Mouse (Mus musculus) Muller cell, postnatal 12 days (primary cell): ENCODE data around the gene Mef2d.
A peak's percentile ranks its signal among the peaks of the same experiment; 100 is the strongest.

Experiments
- DNase-seq: peaks from one replicate; pipeline ENCODE4 v3.0.0-alpha.2; 2015; ENCODE audit errors: inconsistent ontology term

Gene Mef2d

DNA sequence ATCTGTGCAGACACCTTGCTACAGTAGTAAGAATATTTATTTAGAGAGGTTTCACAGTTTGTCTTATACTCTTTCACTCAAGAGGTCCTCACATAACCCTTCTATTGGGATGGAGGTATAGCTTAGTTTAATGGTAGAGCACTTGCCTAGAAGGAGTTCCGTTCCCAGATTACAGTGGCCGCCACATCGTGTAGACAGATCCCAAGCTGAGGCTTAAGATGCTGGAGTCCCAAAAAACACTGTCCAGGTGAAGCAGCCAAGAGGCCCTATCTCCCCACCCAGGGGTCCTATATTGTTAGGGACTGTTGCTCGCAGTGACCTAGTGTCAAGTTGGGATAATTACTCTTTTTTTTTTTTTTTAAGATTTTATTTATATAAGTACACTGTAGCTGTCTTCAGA lies 36.8 kb downstream of the Mef2d start:
- no peak for DNase-seq

- DNase-seq: peak; percentile 66
These were observed 39.2 kb downstream of the Mef2d start for GRCm38 (mm10) chr3:88181374-88181773.

DNA sequence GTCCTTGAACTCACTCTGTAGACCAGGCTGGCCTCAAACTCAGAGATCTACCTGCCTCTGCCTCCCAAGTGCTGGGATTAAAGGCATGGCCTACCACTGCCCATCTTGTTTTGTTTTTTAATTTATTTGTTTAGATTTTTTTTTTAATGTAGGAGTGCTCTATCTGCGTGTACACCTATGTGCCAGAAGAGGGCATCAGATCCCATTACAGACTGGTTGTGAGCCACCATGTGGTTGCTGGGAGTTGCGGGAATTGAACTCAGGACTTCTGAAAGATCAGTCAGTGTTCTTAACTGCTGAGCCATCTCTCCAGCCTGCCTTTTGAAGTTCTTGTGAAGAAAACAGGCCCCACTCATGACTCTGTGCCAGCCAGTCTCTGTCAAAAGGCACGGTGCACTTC lies 44.3 kb downstream of the Mef2d start:
- DNase-seq: no peak

DNA sequence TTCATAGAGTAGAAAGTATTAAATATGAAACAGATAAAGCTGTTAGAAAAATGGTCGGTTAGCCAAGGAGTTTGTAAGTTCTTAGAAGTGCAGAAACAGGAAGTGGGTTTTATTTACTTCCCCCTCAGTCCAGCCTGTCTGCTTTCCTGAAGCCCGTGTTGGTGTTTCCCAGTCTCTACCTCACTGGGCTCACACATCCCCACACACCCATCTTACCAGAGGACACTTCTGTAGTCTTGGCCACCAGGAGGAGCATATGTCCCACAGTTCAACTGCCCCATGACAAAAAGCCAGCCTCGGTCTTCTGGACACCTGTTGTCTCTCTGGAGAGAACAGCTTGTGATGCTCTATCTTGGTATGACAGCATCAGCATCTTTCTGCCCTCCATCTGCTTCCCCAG lies 49.0 kb downstream of the Mef2d start:
- no peak for DNase-seq

DNA sequence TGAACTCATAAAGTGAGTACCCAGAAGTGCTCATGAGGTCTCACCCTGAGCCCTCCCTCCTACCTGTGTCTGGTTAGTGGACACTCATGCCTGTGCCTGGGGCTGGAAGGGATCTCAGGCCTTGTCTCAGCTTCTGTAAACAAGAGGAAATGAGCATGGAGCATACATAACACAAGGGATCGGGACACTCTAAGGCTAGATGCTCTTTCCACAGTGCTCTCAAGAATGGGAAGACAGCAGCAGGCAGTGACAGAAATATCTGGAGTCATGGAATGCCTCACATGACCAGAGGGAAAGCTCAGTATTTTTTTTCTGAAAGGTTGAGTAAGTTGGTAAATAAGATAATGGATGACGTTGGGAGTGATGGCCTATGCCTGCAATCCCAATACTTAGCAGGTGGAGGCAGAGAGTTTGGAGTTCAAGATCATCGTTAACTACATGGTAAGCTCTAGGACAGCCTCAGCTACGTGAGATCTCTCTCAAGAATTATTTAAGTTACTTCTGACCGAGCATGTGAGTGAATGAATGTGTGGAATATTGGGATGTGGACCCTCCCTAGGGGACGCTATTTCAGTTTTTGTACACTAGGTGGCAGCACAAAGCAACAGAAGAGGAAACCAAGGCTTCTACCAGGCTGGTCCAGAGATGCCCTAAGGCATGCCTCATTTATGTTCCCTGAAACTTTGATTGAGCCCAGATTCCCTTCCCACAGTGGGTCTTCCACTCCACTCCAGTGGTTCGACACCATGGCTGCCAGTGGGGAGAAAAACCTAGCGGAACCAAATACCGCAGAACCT lies 49.8 kb downstream of the Mef2d start:
- peak; percentile 56 for DNase-seq

- no peak for DNase-seq
These were observed 55.8 kb downstream of the Mef2d start for GRCm38 (mm10) chr3:88197741-88198504.

DNA sequence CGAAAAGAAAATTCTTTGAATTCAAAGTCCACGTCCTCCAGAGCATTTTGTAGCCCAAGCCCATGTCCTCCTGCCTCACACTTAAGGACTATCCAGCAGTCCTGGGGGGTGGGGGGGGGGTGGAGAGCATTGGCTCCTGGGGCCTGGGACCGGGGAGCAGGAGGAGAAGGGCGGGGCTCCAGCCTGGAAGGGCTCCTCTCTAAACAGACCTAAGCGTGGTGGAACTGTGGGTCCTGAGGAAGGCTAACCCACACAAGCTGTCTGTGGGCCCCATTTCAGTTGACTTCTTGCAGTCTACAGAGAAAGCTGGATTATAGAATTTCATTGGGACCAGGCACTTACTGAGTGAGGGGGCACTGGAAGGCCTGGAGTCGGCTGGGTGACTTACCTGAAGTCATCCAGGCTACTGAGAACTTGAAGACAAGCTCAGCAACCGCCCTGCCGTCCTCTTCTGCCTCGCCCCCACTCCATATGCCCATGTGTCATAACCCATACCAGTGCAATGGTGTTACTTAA lies 56.4 kb downstream of the Mef2d start:
- DNase-seq: no peak

DNA sequence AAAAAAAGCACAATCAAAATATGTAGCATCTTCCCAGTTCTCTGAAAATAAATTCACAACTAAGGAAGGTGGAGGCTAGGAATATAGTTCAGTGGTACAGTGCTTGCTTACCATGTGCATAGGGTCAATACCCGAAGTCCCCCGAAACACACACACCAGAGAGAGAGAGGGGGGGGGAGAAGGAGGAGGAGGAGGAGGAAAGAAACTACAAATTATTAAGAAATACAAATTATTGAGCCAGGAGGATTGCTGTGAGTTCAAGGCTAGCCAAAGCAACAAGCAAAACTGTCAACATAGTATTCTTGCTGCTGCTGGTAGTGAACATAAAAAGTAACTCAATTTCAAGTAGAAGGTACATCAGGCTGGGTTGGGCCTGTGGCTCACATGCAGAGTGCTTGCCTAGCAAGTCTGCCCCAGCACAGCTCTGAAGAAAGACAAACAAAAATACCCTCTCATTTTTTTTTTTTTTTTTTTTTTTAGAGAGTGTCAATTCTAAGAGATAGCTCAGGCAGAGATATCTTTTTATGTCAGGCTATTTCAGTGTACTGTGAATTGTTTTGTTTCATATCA lies 57.5 kb downstream of the Mef2d start:
- no peak for DNase-seq

- peak; percentile 70 for DNase-seq
These were observed 58.2 kb downstream of the Mef2d start for GRCm38 (mm10) chr3:88200161-88200971.

DNA sequence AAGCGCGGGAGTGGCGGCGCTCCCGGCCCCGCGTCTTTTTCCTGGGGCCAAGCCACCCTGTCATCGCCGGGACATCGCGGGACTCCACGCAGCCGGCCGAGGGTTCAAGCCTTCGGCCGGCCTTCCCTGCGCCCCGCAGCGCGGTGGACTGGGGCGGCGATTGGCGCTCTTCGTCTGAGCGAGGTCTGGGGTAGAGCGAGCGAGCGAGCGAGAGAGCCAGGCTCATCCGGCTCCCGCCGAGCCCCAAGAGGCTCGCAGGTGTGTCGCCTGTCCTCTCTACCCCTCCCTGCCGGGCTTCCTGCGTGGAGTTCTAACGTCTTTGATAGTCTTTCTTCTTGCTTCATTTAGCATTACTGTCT lies 58.8 kb downstream of the Mef2d start:
- no peak for DNase-seq

DNA sequence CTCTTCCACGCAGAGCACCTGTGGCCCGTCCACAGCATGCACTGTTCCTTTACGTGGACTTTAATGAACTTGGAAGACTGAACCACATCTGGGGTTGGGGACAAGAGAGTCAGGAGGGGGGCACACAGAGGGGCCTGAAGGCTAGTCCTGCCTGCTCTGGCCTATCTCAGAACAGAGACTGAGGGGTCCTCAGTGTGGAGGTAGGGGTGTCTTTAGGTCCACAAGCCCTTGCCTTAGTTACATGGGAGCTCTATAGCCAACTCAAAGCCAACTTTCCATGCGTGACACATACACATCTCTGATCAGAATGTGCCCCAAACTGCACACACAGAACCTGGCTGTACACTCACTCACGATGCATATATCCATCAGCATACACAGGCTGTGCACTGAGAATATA lies 59.5 kb downstream of the Mef2d start:
- no peak for DNase-seq

- DNase-seq: no peak
These were observed 60.8 kb downstream of the Mef2d start for GRCm38 (mm10) chr3:88202986-88203385.

DNA sequence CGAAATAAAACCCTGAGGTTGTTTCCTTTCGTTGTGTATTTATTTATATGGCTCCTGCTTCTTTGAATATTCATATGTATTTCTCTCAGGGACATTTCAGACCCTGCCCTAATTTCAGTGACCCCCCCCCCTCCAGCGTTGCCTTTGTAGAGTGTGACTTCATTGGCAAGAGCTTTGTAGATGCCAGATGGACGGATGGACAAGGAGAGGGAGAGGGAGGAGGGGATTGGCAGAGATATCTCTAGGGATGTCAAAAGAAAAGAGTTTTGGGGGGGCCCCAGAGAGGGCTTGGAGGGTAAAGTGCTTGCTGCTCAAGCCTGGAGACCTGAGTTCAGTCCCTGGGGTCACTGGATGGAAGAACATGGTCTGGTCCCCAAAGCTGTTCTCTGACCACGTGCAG lies 61.3 kb downstream of the Mef2d start:
- no peak for DNase-seq

DNA sequence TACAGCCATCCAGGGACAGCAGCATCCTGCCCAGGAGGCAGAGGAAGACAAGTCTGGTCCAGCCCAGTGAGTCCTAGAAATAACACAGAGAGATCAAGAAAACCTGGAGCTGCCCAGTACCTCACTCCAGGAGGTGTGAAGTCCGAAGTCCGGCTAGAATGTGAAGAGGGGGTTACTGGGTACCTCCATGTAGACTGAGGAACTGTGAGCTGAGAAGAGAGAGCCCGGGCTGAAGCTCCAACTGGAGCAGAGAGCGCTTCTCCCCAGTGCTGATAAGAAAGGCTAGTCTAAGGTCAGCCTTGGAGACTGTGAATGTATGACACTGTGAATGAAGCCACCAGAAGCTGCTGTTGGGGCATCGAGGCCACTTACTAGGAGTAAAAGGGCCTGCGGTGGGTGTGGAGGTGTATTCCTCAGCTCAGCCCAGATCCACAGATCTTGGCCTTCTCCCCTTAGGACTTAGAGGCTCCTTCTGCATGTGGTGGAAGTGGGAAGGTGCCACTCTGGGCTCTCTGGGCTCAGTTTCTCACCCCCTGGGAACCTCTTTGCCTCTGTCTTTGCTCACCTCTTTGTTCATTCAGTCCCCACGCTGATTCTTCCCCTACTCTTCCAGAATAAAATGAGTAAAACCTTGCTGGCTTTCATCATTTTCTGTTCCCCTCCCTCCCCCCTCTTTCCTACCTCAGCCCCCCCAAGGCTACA lies 62.0 kb downstream of the Mef2d start:
- no peak for DNase-seq

DNA sequence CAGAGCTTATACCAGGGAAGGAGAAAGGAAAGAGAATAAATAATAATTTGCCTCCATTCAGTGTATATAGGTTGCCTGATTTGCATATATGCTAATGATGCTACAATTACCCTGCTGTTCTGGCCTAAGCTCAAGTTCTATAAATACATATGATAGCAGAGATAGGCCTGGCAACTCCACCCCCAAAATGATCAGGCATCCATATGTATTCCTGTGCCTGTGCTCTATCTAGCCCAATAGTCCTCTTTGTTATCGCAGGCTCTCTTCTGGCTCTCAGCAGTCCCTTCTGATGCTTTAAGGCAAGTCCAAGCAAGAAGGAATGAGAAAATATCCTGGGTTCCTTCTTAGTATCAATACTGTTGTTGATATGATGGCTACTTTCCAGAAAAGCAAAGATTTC lies 62.6 kb downstream of the Mef2d start:
- no peak for DNase-seq

- no peak for DNase-seq
These were observed 63.0 kb downstream of the Mef2d start for GRCm38 (mm10) chr3:88205176-88205562.

GRCm38 (mm10) chr3:88205563-88206491 lies 63.7 kb downstream of the Mef2d start:
- DNase-seq: peak; percentile 60

DNA sequence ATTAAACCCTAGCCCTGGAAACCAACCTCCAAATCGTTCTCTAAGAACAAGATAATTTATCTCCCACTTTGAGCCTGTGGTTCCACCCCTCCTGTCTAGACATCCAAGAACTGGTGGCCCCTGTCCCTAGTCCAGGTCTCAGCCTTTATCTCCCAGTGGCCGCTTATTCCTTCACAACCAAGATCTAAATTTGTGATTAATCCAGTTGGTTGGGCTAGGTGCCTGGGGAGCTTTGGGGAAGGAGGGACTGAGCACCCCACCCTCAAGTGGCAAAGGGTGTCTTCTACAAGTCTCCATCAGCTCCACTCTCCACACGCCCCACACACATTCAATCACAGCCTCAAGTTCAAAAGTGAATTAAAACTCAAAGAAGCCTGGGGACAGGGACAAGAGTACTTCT lies 64.3 kb downstream of the Mef2d start:
- no peak for DNase-seq

DNA sequence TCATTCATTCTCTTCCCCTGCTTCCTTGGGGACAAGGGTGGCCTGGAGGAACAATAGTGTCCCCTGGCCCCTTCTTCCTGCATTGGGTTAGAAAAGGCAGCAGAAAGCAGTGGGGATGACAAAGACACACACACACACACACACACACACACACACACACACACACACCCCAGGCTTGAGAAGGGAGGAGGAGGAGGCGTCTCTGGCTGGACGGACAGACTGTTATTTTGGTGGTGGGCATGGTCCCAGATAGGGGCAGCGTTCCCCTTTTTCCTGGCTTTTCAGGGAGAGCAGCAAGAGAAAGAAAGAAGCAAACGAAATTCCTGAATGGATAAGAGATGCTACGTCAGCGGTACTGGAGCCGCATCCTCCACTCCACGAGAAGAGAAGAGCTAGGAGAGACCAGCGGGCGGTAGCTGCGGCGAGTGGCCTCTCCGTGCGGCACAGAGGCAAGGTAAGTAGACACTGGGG lies 64.8 kb downstream of the Mef2d start:
- DNase-seq: peak; percentile 79
